Mouse (Mus musculus) forebrain, embryonic 14.5 days (tissue): ENCODE measurements at regions not wholly inside any gene's neighbourhood (a gene's known extent, or its start where the extent isn't known, plus 50 kb on each side); places are given as distances from the start of the nearest gene placed in this dataset.
A peak's percentile ranks its signal among the peaks of the same experiment; 100 is the strongest.

Experiments
- ATAC-seq: fragments of 200-750 bp; cut with Nextera tagmentation; 2 replicates; pipeline ENCODE4 v1.8.0; 2017; ENCODE audit warnings: mild to moderate bottlenecking, moderate library complexity
- DNase-seq: peaks from one replicate; pipeline ENCODE4 v3.0.0-alpha.2; 2015; ENCODE audit warnings: low spot score
- H3K27ac ChIP-seq: fragments of 300-500 bp; sonication (generic); 2 replicates; pipeline ENCODE4 v1.5.1; 2014; ENCODE audit warnings: low read depth, mild to moderate bottlenecking, control low read depth, low read length, moderate library complexity
- H3K27me3 ChIP-seq: fragments of 300-500 bp; sonication (generic); replicated peaks from 2 replicates; pipeline ENCODE4 v1.6.1; 2014; ENCODE audit warnings: low read length, control low read depth, mixed read lengths; ENCODE audit not compliant: control insufficient read depth, insufficient read depth
- H3K36me3 ChIP-seq: fragments of 300-500 bp; sonication (generic); 2 replicates; pipeline ENCODE4 v1.6.1; 2014; ENCODE audit warnings: low read length, control low read depth; ENCODE audit not compliant: control insufficient read depth, insufficient read depth
- H3K4me1 ChIP-seq: fragments of 300-500 bp; sonication (generic); 2 replicates; pipeline ENCODE4 v1.6.1; 2014; ENCODE audit warnings: antibody characterized with exemption, low read length, control low read depth; ENCODE audit not compliant: control insufficient read depth, insufficient read depth
- H3K4me2 ChIP-seq: fragments of 300-500 bp; sonication (generic); 2 replicates; pipeline ENCODE4 v1.6.1; 2014; ENCODE audit warnings: mild to moderate bottlenecking, control low read depth, low read length
- H3K4me3 ChIP-seq: fragments of 300-500 bp; sonication (generic); 2 replicates; pipeline ENCODE4 v1.5.1; 2014; ENCODE audit warnings: low read depth, low read length, control low read depth
- H3K9ac ChIP-seq: fragments of 300-500 bp; sonication (generic); 2 replicates; pipeline ENCODE4 v1.6.1; 2014; ENCODE audit warnings: mild to moderate bottlenecking, low read length, control low read depth, moderate library complexity
- H3K9me3 ChIP-seq: fragments of 300-500 bp; sonication (generic); replicated peaks from 2 replicates; pipeline ENCODE4 v1.6.1; 2016; ENCODE audit warnings: low read length, control low read depth, mixed read lengths; ENCODE audit not compliant: control insufficient read depth
- WGBS: fragments of 180-500 bp; shearing (Covaris S2); extraction: QIAGEN DNeasy Blood & Tissue Kit; methylation state at CpG from one replicate; pipeline ENCODE4 v1.1.7; 2014; 5-methylcytosine and 5-hydroxymethylcytosine counted together

DNA sequence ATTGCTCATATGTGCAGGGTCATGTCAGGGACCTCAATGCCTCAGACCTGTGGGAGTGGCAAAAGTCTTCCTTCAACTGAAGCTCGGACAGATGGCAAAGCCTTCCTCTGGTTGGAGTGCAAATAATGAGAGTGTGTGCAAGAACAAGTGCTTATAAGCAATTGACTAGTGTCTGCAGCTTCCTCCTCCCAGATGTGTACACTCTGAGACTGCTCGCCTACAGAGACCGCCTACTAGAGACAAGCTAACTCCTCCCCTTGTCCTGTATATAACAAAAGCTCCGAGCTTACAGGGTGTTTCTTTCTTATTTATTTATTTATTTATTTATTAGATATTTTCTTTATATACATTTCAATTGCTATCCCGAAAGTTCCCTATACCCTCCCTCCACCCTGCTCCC is 138.7 kb upstream of the Sox4 start:
- WGBS: 89% methylated on average over 5 of the region's 5 CpGs
- no peaks in the 10 kb centered on the region for H3K27me3 ChIP-seq
- no peak for DNase-seq

GRCm38 (mm10) chr13:29086854-29087253 is 133.3 kb upstream of the Sox4 start:
- DNase-seq (no peak), ATAC-seq (no peak)
- Histone ChIP-seq H3K9ac (no peak overlapping the region), H3K4me1 (no peaks in the 10 kb centered on the region), H3K36me3 (no peaks in the 10 kb centered on the region), H3K27ac (no peak overlapping the region), H3K9me3 (0 out of 2 replicates have a peak, but pooled peaks cover 4% of the 10 kb centered on the region), H3K4me3 (no peak overlapping the region), H3K4me2 (no peak overlapping the region), H3K27me3 (no peaks in the 10 kb centered on the region)
- WGBS: 69% methylated on average over 5 of the region's 5 CpGs

More for the DNA sequence above, 138.7 kb upstream of the Sox4 start:
- no peak overlapping the region for H3K4me3 ChIP-seq
- H3K4me2 ChIP-seq: no peak overlapping the region
- H3K9ac ChIP-seq: no peak overlapping the region
- no peaks in the 10 kb centered on the region for H3K4me1 ChIP-seq
- no peak for ATAC-seq
- H3K36me3 ChIP-seq: no peaks in the 10 kb centered on the region
- no peak overlapping the region for H3K27ac ChIP-seq
- 0 out of 2 replicates have a peak, but pooled peaks cover 4% of the 10 kb centered on the region for H3K9me3 ChIP-seq

GRCm38 (mm10) chr13:29081064-29081463 is 127.6 kb upstream of the Sox4 start:
- H3K9ac ChIP-seq: no peak overlapping the region
- no peaks in the 10 kb centered on the region for H3K36me3 ChIP-seq
- no peak overlapping the region for H3K4me3 ChIP-seq
- no peaks in the 10 kb centered on the region for H3K27me3 ChIP-seq
- DNase-seq: no peak
- H3K4me1 ChIP-seq: no peaks in the 10 kb centered on the region
- no peak for ATAC-seq
- H3K27ac ChIP-seq: no peak overlapping the region
- WGBS: 27% methylated on average over 2 of the region's 2 CpGs
- no peaks in the 10 kb centered on the region for H3K9me3 ChIP-seq
- H3K4me2 ChIP-seq: no peak overlapping the region

GRCm38 (mm10) chr13:29079841-29080240 is 126.3 kb upstream of the Sox4 start:
- Histone ChIP-seq H3K4me2 (no peak overlapping the region), H3K4me1 (no peaks in the 10 kb centered on the region), H3K9ac (no peak overlapping the region), H3K36me3 (no peaks in the 10 kb centered on the region), H3K9me3 (no peaks in the 10 kb centered on the region), H3K4me3 (no peak overlapping the region), H3K27ac (no peak overlapping the region), H3K27me3 (no peaks in the 10 kb centered on the region)
- no peak for ATAC-seq
- WGBS: 96% methylated on average over 10 of the region's 10 CpGs
- no peak for DNase-seq

- Histone ChIP-seq H3K27me3 (no peaks in the 10 kb centered on the region), H3K4me3 (no peak overlapping the region), H3K4me1 (no peaks in the 10 kb centered on the region), H3K27ac (no peak overlapping the region), H3K9me3 (no peaks in the 10 kb centered on the region), H3K9ac (no peak overlapping the region), H3K36me3 (no peaks in the 10 kb centered on the region), H3K4me2 (no peak overlapping the region)
- DNase-seq: no peak
- ATAC-seq: no peak
- WGBS: 92% methylated on average over 2 of the region's 2 CpGs
Observed at GRCm38 (mm10) chr13:29073630-29074029, 120.1 kb upstream of the Sox4 start.

GRCm38 (mm10) chr13:29063924-29064323 is 110.4 kb upstream of the Sox4 start:
- Histone ChIP-seq H3K4me3 (no peak overlapping the region), H3K27me3 (no peaks in the 10 kb centered on the region), H3K27ac (no peak overlapping the region), H3K36me3 (no peaks in the 10 kb centered on the region), H3K9ac (no peak overlapping the region), H3K4me2 (no peak overlapping the region), H3K4me1 (peaks cover 3% of the 10 kb centered on the region; the same call in 1 of the 2 replicates), H3K9me3 (no peaks in the 10 kb centered on the region)
- ATAC-seq (no peak), DNase-seq (no peak)
- 90% methylated on average over 5 of the region's 5 CpGs for WGBS

DNA sequence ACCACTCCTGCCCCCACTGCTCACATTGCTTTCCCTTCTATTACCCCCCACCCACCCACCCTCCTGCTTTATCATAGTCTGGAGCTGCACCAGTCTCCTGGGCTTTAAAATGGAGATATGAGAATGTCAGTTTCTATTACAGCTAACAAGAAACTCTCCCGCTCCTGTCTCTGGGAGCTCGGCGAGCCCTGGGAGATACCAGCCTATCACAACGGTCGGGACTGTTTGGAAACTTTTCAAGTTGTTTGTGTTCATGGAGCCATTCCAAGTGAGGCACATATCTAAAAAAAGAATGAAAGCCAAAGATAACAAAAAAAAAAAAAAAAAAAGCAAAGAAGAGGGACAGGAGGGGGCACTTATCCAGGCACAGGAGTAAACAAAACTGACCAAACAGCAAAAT is 105.2 kb upstream of the Sox4 start:
- Histone ChIP-seq H3K9me3 (no peaks in the 10 kb centered on the region), H3K27ac (no peak overlapping the region), H3K4me2 (no peak overlapping the region), H3K4me1 (peaks cover 5% of the 10 kb centered on the region; the same call in 1 of the 2 replicates), H3K9ac (no peak overlapping the region), H3K4me3 (no peak overlapping the region), H3K36me3 (no peaks in the 10 kb centered on the region), H3K27me3 (no peaks in the 10 kb centered on the region)
- no peak for ATAC-seq
- WGBS: 65% methylated on average over 5 of the region's 5 CpGs
- DNase-seq: no peak

DNA sequence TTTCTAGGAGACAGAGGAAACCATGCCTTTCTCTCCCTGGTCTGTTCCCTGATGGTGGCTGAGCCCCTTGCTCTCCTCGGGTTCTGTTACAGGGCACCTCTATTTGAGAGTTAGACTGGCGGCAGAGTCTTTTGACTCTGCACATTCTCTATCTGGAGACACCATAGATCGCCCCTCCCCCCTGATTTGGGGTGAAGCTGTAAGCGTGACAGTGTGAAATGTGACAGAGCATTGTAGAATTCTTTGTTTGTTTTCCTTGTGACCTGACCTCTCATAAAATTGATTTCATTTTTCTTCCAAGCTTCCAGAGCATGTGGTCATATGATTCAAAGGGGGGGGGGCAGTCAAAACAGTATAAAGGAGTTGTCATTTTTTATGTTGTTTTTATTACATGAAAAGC is 96.2 kb upstream of the Sox4 start:
- H3K36me3 ChIP-seq: no peaks in the 10 kb centered on the region
- H3K27me3 ChIP-seq: no peaks in the 10 kb centered on the region
- DNase-seq (peak; percentile 17), ATAC-seq (no peak)
- no peak overlapping the region for H3K27ac ChIP-seq
- no peak overlapping the region for H3K4me2 ChIP-seq
- no peak overlapping the region for H3K4me3 ChIP-seq
- H3K9ac ChIP-seq: no peak overlapping the region
- no peaks in the 10 kb centered on the region for H3K9me3 ChIP-seq
- 50% methylated on average over 4 of the region's 4 CpGs for WGBS
- H3K4me1 ChIP-seq: peaks cover 3% of the 10 kb centered on the region; the same call in 1 of the 2 replicates

DNA sequence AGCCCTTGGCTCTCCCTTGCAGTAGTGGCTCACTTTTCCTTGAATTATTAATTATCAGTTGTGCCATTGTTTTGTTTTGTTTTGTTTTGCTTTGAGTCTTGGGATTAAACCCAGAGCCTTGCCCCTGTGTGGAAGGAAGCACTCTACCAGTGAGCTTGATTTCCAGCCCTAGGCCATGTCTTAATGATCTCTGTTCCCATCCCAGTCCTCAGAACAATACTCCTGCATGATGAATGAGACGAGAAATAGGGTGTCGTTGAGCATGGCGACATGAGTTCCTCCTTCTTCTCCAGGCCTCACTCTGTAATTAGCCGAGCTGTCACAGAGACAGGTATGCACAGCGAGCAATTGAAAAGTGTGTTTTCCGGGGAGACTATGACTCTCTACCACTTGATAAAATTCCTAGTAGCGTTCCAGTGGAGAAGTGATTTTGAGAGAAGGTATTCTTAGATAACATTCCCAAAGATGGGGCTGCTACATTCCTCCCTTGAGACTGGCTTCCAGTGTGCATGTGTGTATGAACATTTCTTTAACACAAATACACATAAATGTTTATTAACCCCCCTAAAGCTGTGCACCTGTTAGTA is 95.6 kb upstream of the Sox4 start:
- ATAC-seq (no peak), DNase-seq (no peak)
- no peak overlapping the region for H3K4me3 ChIP-seq
- H3K9ac ChIP-seq: no peak overlapping the region
- H3K9me3 ChIP-seq: no peaks in the 10 kb centered on the region
- no peaks in the 10 kb centered on the region for H3K36me3 ChIP-seq
- H3K27ac ChIP-seq: no peak overlapping the region
- H3K4me2 ChIP-seq: no peak overlapping the region
- peaks cover 3% of the 10 kb centered on the region; the same call in 1 of the 2 replicates for H3K4me1 ChIP-seq
- 39% methylated on average over 7 of the region's 7 CpGs for WGBS
- H3K27me3 ChIP-seq: no peaks in the 10 kb centered on the region
